Mouse (Mus musculus) ES-Bruce4 (cell line): Measurements from ENCODE around the gene Vwa8. TPM values are rescaled to one million over a fixed set of nuclear protein-coding genes. Genes with fewer than 3 reads are reported as not detected.
"Not testable (repeated sequence)": the region's sequence is repeated elsewhere in the genome, so short reads cannot be mapped to it uniquely, and the experiment has no call there.

Source experiments
- H3K27ac ChIP-seq: 2 replicates; pipeline ENCODE4 v1.5.1; 2012; ENCODE audit warnings: low read length, inconsistent platforms; ENCODE audit not compliant: insufficient read depth
- H3K27me3 ChIP-seq: 2 replicates; pipeline ENCODE4 v1.6.1; 2012; ENCODE audit warnings: mild to moderate bottlenecking, low read length, inconsistent platforms; ENCODE audit not compliant: control insufficient read depth, poor library complexity, insufficient read depth, severe bottlenecking
- H3K36me3 ChIP-seq: 2 replicates; pipeline ENCODE4 v1.6.1; 2012; ENCODE audit warnings: inconsistent platforms, mild to moderate bottlenecking, low read length, moderate library complexity; ENCODE audit not compliant: control insufficient read depth, poor library complexity, insufficient read depth, severe bottlenecking
- H3K4me1 ChIP-seq: one replicate; pipeline ENCODE4 v1.8.1; 2011; ENCODE audit warnings: low read length; ENCODE audit not compliant: control insufficient read depth, insufficient read depth
- H3K4me3 ChIP-seq: 2 replicates; pipeline ENCODE4 v1.5.1; 2011; ENCODE audit warnings: low read depth, mild to moderate bottlenecking, low read length
- H3K9ac ChIP-seq: 2 replicates; pipeline ENCODE4 v1.6.1; 2012; ENCODE audit warnings: low read depth, mild to moderate bottlenecking, inconsistent platforms; ENCODE audit not compliant: poor library complexity, severe bottlenecking
- H3K9me3 ChIP-seq: replicated peaks from 2 replicates; pipeline ENCODE4 v1.6.1; 2012; ENCODE audit warnings: mild to moderate bottlenecking, low read length, inconsistent platforms; ENCODE audit not compliant: control insufficient read depth, poor library complexity, insufficient read depth, severe bottlenecking
- CTCF ChIP-seq: IDR thresholded peaks from one replicate; pipeline ENCODE4 v1.8.1; 2011; ENCODE audit warnings: low read depth, low read length
- EP300 ChIP-seq: IDR thresholded peaks from 2 replicates; pipeline ENCODE4 v1.6.1; 2011; ENCODE audit warnings: low read depth, low read length; ENCODE audit not compliant: insufficient read depth
- POLR2A ChIP-seq: IDR thresholded peaks from one replicate; pipeline ENCODE4 v1.8.1; 2011; ENCODE audit warnings: low read length; ENCODE audit not compliant: insufficient read depth
- polyA plus RNA-seq: library from polyadenylated mRNA; stranded (reverse); fragments of >200 nt; gene quantifications from 2 replicates; pipeline ENCODE4 v1.2.4, GENCODE M21; 2011; ENCODE audit warnings: low read depth; ENCODE audit not compliant: missing spikeins, insufficient read depth, insufficient read length

Gene Vwa8
- polyA plus RNA-seq, 1 experiment = 13.1 TPM

DNA sequence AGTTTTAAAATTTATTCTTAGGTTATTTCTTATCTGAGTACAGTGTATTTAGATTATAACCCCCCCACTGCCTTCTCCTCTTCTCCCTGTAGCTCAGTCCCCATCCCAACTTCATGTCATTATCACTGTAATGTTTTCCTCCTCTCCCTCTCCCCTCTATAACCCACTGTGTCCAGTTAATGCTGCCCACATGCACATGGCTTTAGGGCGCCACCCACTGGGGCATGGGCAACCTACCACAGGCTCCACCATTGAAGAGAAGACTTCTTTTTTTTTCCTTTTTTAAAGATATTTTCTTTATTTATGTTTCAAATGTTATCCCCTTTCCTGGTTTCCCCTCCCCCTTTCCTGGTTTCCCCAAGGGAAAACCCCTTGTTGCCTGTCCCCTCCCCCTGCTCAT lies 154.7 kb downstream of the Vwa8 start:
- Histone ChIP-seq H3K27ac (no peak overlapping the region), H3K4me3 (no peak overlapping the region), H3K9me3 (no peaks in the 10 kb centered on the region), H3K27me3 (no peaks in the 10 kb centered on the region), H3K36me3 (no peaks in the 10 kb centered on the region), H3K9ac (no peak overlapping the region), H3K4me1 (no peaks in the 10 kb centered on the region)
- TF ChIP-seq EP300 (no peak), CTCF (peak; percentile 59)

DNA sequence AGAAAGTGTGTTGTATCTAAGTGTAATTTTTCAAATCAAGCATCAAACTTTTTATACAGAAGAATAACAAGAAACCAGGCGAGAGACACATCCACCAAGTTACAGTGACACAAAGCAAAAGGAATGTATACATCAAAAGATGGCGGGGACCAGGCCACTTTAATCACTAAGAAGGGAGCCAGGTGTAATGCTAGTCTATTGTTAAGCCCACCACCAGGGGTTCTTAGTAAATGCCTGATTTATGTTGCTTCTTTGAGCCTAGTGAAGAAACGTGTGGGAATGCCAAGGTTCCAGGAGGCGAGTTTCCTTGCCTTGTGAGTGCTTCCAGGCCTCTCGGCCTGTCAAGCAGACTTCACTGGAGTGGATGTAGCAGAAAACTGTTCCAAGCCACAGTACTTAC lies 168.9 kb downstream of the Vwa8 start:
- H3K9ac ChIP-seq = not testable (repeated sequence)

DNA sequence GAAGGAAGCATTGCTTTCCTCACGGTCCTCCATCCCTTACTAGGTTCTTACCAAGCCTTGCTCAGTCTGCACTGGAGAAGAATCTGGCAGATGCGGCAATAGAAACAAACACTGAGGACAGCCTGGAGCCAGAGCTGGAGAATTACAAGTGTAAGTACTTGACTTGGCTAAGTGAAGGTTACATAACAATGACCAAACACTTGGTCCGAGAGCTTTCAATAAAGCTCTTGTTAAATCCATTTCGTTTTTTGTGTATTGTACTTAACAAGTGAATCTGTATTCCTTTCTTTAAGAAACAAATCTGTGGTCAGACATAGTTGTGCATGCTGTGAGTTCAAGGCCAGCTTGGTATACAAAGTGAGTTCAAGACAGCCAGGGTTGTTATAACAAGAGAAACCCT lies 169.7 kb downstream of the Vwa8 start:
- Histone ChIP-seq H3K4me1 (no peaks in the 10 kb centered on the region), H3K27ac (no peak overlapping the region), H3K27me3 (no peaks in the 10 kb centered on the region), H3K4me3 (no peak overlapping the region), H3K9ac (no peak overlapping the region), H3K36me3 (no peaks in the 10 kb centered on the region), H3K9me3 (peaks cover 4% of the 10 kb centered on the region; the same call in 1 of the 2 replicates)
- no peak for TF ChIP-seq CTCF
- no peak for TF ChIP-seq POLR2A
- no peak for TF ChIP-seq EP300

More for the DNA sequence above, 168.9 kb downstream of the Vwa8 start:
- H3K27ac ChIP-seq, H3K4me1 ChIP-seq, H3K36me3 ChIP-seq, H3K4me3 ChIP-seq, H3K9me3 ChIP-seq, H3K27me3 ChIP-seq: not testable (repeated sequence)

DNA sequence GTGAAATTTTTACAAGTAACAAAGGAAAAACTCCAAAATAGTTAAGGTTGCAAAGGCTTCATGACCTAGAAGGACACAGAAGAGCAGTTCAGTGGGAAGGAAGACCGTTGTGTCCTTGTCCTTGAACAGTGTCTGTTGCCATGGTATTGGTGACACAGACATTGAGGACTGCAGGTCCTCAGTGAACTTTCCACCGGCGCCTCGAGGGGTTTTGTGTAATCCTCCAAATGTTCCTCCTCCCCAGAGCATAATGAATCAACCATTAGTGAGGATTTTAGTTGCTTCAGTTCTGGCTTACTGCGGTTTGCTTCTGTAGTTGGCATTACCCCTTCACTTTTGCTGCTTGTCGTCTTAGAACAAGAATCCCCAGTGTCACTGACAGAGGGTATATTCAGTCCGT lies 172.9 kb downstream of the Vwa8 start:
- Histone ChIP-seq H3K9ac (no peak overlapping the region), H3K27me3 (no peaks in the 10 kb centered on the region), H3K4me3 (no peak overlapping the region), H3K27ac (no peak overlapping the region), H3K4me1 (no peaks in the 10 kb centered on the region), H3K9me3 (peaks cover 4% of the 10 kb centered on the region; the same call in 1 of the 2 replicates), H3K36me3 (no peaks in the 10 kb centered on the region)
- TF ChIP-seq CTCF = no peak
- TF ChIP-seq EP300 = no peak
- no peak for TF ChIP-seq POLR2A

DNA sequence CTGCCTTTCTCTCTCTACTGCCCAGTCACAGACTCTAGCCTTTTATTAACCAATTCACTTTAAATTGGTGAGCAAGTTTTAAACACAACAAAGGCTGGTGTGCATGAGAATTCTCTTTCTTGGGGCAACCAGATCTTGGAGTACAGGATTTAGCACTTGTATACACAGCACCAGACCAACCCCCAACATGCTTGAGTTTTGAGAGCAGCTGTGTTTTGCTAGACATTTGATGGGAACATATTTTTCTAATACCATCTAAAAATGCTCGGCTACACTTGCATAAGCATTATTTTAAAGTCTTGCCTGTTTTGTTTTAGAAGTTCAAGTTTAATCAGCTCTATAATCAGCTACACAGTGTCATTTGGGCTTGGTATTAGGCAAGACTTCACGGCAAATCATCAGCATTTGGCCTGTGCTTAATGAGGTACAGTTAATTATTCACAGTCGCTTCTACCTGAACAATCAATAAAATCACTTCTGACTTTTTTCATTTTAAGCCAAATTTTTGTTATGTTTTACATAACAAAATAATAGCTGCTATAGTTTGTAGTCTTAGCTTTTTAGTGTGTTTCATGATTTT lies 180.2 kb downstream of the Vwa8 start:
- Histone ChIP-seq H3K4me1 (no peaks in the 10 kb centered on the region), H3K9ac (no peak overlapping the region), H3K9me3 (no peaks in the 10 kb centered on the region), H3K27ac (no peak overlapping the region), H3K27me3 (no peaks in the 10 kb centered on the region), H3K4me3 (no peak overlapping the region), H3K36me3 (no peaks in the 10 kb centered on the region)
- no peak for TF ChIP-seq EP300
- no peak for TF ChIP-seq POLR2A
- TF ChIP-seq CTCF = no peak

DNA sequence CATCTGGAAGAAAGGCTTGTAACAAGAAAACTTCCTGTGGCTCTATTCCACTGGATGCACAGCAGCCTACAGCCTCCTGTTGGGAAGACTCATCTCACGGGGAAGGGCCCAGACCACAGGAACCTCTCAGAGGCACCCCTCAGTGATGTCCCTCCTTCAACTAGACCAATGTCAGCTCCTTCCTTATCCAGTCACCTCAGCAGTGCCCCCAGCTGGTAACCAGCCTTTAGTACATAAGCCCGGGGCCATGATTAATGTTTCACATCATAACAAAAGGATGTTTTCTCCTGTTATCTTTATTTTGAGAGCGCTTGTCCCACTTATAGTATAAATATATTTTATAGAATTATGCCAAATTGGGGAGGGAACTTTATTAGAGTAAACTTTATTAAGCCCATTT lies 181.9 kb downstream of the Vwa8 start:
- no peaks in the 10 kb centered on the region for H3K36me3 ChIP-seq
- H3K9ac ChIP-seq = no peak overlapping the region
- no peak overlapping the region for H3K4me3 ChIP-seq
- H3K27ac ChIP-seq = no peak overlapping the region
- H3K9me3 ChIP-seq = no peaks in the 10 kb centered on the region
- TF ChIP-seq EP300 = no peak
- TF ChIP-seq CTCF = no peak
- no peak for TF ChIP-seq POLR2A
- no peaks in the 10 kb centered on the region for H3K4me1 ChIP-seq
- H3K27me3 ChIP-seq = no peaks in the 10 kb centered on the region
